Mouse (Mus musculus): Measurements from ENCODE around the gene Ddb2.
A peak's percentile ranks its signal among the peaks of the same experiment; 100 is the strongest.

- TF ChIP-seq POLR2A (IDR thresholded peaks at IDR 0.05; ENCODE audit: borderline replicate concordance, control insufficient read depth, low read depth, low read length), result peak; percentile 79; the same call in 1 of the 2 replicates
- no peak for TF ChIP-seq CTCF (IDR thresholded peaks at IDR 0.05; ENCODE audit: control insufficient read depth, insufficient read depth, low read length)
These were observed 28.2 kb upstream of the Ddb2 start, which contains the start of gene Arfgap2 for GRCm38 (mm10) chr2:91264711-91265681.

Data from bone marrow, adult 2 months (tissue).